Mouse (Mus musculus) forebrain, postnatal 0 days (tissue): ENCODE data around the gene Rnf39. TPM values are rescaled to one million over a fixed set of nuclear protein-coding genes. Genes with fewer than 3 reads are reported as not detected.

ENCODE experiments used
- ATAC-seq: fragments of 200-750 bp; cut with Nextera tagmentation; 2 replicates; pipeline ENCODE4 v1.8.0; 2017; ENCODE audit warnings: mild to moderate bottlenecking, moderate library complexity
- DNase-seq: peaks from one replicate; pipeline ENCODE4 v3.0.0-alpha.2; 2015
- H3K27ac ChIP-seq: fragments of 300-500 bp; sonication (generic); 2 replicates; pipeline ENCODE4 v1.5.1; 2014; ENCODE audit warnings: low read depth, mild to moderate bottlenecking, antibody characterized with exemption, low read length, moderate library complexity, mixed read lengths
- H3K27me3 ChIP-seq: fragments of 300-500 bp; sonication (generic); 2 replicates; pipeline ENCODE4 v1.6.1; 2014; ENCODE audit warnings: mild to moderate bottlenecking, low read length, mixed read lengths; ENCODE audit not compliant: insufficient read depth
- H3K36me3 ChIP-seq: fragments of 300-500 bp; sonication (generic); 2 replicates; pipeline ENCODE4 v1.6.1; 2014; ENCODE audit warnings: mild to moderate bottlenecking, moderate library complexity; ENCODE audit not compliant: insufficient read depth
- H3K4me1 ChIP-seq: fragments of 300-500 bp; sonication (generic); 2 replicates; pipeline ENCODE4 v1.6.1; 2014; ENCODE audit warnings: antibody characterized with exemption; ENCODE audit not compliant: insufficient read depth
- H3K4me2 ChIP-seq: fragments of 300-500 bp; sonication (generic); 2 replicates; pipeline ENCODE4 v1.6.1; 2014; ENCODE audit warnings: low read depth, mild to moderate bottlenecking, moderate library complexity
- H3K4me3 ChIP-seq: fragments of 300-500 bp; sonication (generic); 2 replicates; pipeline ENCODE4 v1.5.1; 2014; ENCODE audit warnings: low read depth, low read length, mixed read lengths
- H3K9ac ChIP-seq: fragments of 300-500 bp; sonication (generic); 2 replicates; pipeline ENCODE4 v1.6.1; 2014; ENCODE audit warnings: mild to moderate bottlenecking
- H3K9me3 ChIP-seq: fragments of 300-500 bp; sonication (generic); 2 replicates; pipeline ENCODE4 v1.6.1; 2016; ENCODE audit warnings: low read length
- CTCF ChIP-seq: sonication (generic); IDR thresholded peaks from 2 replicates; pipeline ENCODE4 v1.5.1; 2016; ENCODE audit warnings: antibody characterized with exemption, control low read depth, low read depth
- WGBS: fragments of 180-500 bp; shearing (Covaris S2); extraction: QIAGEN DNeasy Blood & Tissue Kit; methylation state at CpG from one replicate; pipeline ENCODE4 v1.1.7; 2014; 5-methylcytosine and 5-hydroxymethylcytosine counted together
- polyA plus RNA-seq: library from polyadenylated mRNA; unstranded; fragments of >200 nt; fragmentation: Nextera tagmentation; extraction: Ambion mirVana; gene quantifications from 2 replicates; pipeline ENCODE4 v1.2.1, GENCODE M21; 2015
- total RNA-seq: library from RNA; depleted of rRNA; stranded (reverse); fragments of >200 nt; gene quantifications from 2 replicates; pipeline ENCODE4 v1.2.3, GENCODE M21; 2014; rRNA removed

Rnf39 gene
- total and polyA plus RNA-seq, 2 experiments from 2014 or later = 1.8 to 2.4 TPM

DNA sequence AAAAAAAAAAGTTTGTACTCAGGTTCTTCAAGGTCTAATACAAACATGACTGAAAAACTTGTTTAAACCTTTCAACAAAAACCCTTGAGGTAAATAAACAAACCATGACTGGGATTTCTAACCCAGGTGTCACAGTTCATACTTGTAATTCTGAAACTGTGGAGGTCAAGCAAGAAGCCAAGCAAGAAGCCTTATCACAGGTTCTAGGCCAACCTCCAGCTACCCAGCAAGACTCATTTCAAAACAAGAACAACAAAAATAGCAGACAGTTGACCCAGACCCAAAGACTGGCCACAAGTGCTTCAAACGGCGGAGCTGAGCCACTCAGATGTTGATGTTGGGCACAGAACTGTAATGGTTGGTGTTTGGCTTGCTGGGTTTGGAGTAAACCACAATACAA, 51.8 kb downstream of the Rnf39 start:
- no peak for ATAC-seq
- Histone ChIP-seq H3K36me3 (no peaks in the 10 kb centered on the region), H3K27ac (no peak overlapping the region), H3K27me3 (peaks cover under 1% of the 10 kb centered on the region; the same call in 1 of the 2 replicates), H3K9me3 (no peaks in the 10 kb centered on the region), H3K4me3 (no peak overlapping the region), H3K4me2 (no peak overlapping the region), H3K9ac (no peak overlapping the region), H3K4me1 (no peaks in the 10 kb centered on the region)
- DNase-seq = no peak
- 92% methylated on average over 2 of the region's 2 CpGs for WGBS
- no peak for TF ChIP-seq CTCF

GRCm38 (mm10) chr17:36995448-36995847, 52.7 kb downstream of the Rnf39 start:
- 53% methylated on average over 3 of the region's 3 CpGs for WGBS
- H3K4me1 ChIP-seq = no peaks in the 10 kb centered on the region
- no peak for ATAC-seq
- no peaks in the 10 kb centered on the region; the same call in 1 of the 2 replicates for H3K27me3 ChIP-seq
- H3K9me3 ChIP-seq = no peaks in the 10 kb centered on the region
- H3K36me3 ChIP-seq = no peaks in the 10 kb centered on the region
- H3K4me3 ChIP-seq = no peak overlapping the region
- no peak overlapping the region for H3K27ac ChIP-seq
- DNase-seq = no peak
- H3K4me2 ChIP-seq = no peak overlapping the region
- no peak overlapping the region for H3K9ac ChIP-seq
- TF ChIP-seq CTCF = no peak

DNA sequence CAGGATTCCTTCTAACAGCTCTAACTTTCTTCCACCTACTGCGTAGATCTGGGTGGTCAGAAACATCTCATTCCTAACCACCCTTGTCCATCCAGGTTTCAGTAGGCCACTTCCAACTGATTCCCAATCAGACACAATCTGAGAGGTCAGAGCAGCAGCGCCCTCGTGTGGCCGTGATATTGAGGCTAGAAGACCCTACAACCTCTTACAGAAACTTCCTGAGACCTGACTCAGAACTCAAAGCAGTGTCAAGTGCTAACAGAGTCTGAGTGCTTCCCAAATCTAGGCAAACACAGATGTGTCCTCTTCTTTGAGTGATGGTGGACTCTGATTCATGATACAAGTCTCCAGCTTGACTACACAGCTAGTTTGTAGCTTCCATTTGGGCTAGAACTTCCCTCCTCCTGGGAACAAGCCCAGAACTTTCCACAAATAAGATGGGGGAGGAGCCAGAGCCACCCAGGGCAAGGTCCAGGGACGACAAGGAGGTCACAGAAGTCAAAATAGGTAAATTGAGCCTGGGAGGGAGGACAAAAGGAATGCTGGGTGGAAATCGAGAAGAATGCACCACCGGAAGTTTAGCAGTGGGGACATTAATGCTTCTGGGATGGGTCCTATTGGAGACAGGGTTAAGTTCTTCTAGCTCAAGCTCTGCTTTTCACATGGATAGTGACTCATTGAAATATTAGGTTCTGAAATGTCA, 54.5 kb downstream of the Rnf39 start:
- Histone ChIP-seq H3K4me3 (no peak overlapping the region), H3K27me3 (no peaks in the 10 kb centered on the region; the same call in 1 of the 2 replicates), H3K36me3 (no peaks in the 10 kb centered on the region), H3K9me3 (no peaks in the 10 kb centered on the region), H3K9ac (no peak overlapping the region), H3K27ac (no peak overlapping the region), H3K4me1 (no peaks in the 10 kb centered on the region), H3K4me2 (no peak overlapping the region)
- peak; percentile 77 for DNase-seq
- TF ChIP-seq CTCF = peak; percentile 78
- 29% methylated on average over 7 of the region's 7 CpGs for WGBS
- peak; percentile 59 for ATAC-seq

Other genes starting within 250 kb of the Rnf39 start
- gene H2-M10.5, start 170.0 kb upstream of the Rnf39 start, total RNA-seq = not detected in 2 replicates
- gene H2-M10.5, start 170.0 kb upstream of the Rnf39 start, polyA plus RNA-seq = not detected in 2 replicates
- not detected in 2 replicates for gene H2-M10.6, start 130.7 kb upstream of the Rnf39 start, total RNA-seq
- not detected in 2 replicates for gene H2-M10.6, start 130.7 kb upstream of the Rnf39 start, polyA plus RNA-seq
- gene Trim26, start 105.8 kb upstream of the Rnf39 start, total RNA-seq = 19.3 and 30.6 TPM in 2 replicates
- gene Trim26, start 105.8 kb upstream of the Rnf39 start, polyA plus RNA-seq = 21.3 and 36.6 TPM in 2 replicates
- 0.15 and 0.19 TPM in 2 replicates for gene Trim15, start 75.7 kb upstream of the Rnf39 start, total RNA-seq
- 0.23 and 0.31 TPM in 2 replicates for gene Trim15, start 75.7 kb upstream of the Rnf39 start, polyA plus RNA-seq
- gene Trim10, start 73.3 kb upstream of the Rnf39 start, total RNA-seq = 0.15 TPM in 1 of 2 replicates, not detected in the other
- gene Trim10, start 73.3 kb upstream of the Rnf39 start, polyA plus RNA-seq = 0.14 and 0.22 TPM in 2 replicates
- gene Trim40, start 52.8 kb upstream of the Rnf39 start, total RNA-seq = 0.19 TPM in 1 of 2 replicates, not detected in the other
- gene Trim40, start 52.8 kb upstream of the Rnf39 start, polyA plus RNA-seq = 0.12 TPM in 1 of 2 replicates, not detected in the other
- not detected in 2 replicates for gene Trim31, start 44.8 kb upstream of the Rnf39 start, total RNA-seq
- 0.06 TPM in 1 of 2 replicates, not detected in the other for gene Trim31, start 44.8 kb upstream of the Rnf39 start, polyA plus RNA-seq
- 72.3 and 82.2 TPM in 2 replicates for gene Ppp1r11, start 8.8 kb downstream of the Rnf39 start, total RNA-seq
- 157 and 183 TPM in 2 replicates for gene Ppp1r11, start 8.8 kb downstream of the Rnf39 start, polyA plus RNA-seq
- gene Znrd1, start 15.6 kb downstream of the Rnf39 start, total RNA-seq = 28.6 and 35.0 TPM in 2 replicates
- 48.8 and 56.5 TPM in 2 replicates for gene Znrd1, start 15.6 kb downstream of the Rnf39 start, polyA plus RNA-seq
- gene Znrd1as, start 15.7 kb downstream of the Rnf39 start, total RNA-seq = 2.0 and 3.4 TPM in 2 replicates
- gene Znrd1as, start 15.7 kb downstream of the Rnf39 start, polyA plus RNA-seq = 2.6 and 3.7 TPM in 2 replicates
- 0.38 TPM in 1 of 2 replicates, not detected in the other for gene 2410137M14Rik, start 38.3 kb downstream of the Rnf39 start, total RNA-seq
- 0.36 TPM in 1 of 2 replicates, not detected in the other for gene 2410137M14Rik, start 38.3 kb downstream of the Rnf39 start, polyA plus RNA-seq
- gene H2-M5, start 46.6 kb downstream of the Rnf39 start, total RNA-seq = 3.5 and 4.2 TPM in 2 replicates
- 0.52 and 1.5 TPM in 2 replicates for gene H2-M5, start 46.6 kb downstream of the Rnf39 start, polyA plus RNA-seq
- gene Zfp57, start 58.2 kb downstream of the Rnf39 start, total RNA-seq = 208 and 220 TPM in 2 replicates
- 113 and 148 TPM in 2 replicates for gene Zfp57, start 58.2 kb downstream of the Rnf39 start, polyA plus RNA-seq
- gene Mog, start 80.5 kb downstream of the Rnf39 start, total RNA-seq = not detected in 2 replicates
- 0.53 and 1.1 TPM in 2 replicates for gene Mog, start 80.5 kb downstream of the Rnf39 start, polyA plus RNA-seq
- gene Gabbr1, start 103.0 kb downstream of the Rnf39 start, total RNA-seq = 353 and 416 TPM in 2 replicates
- gene Gabbr1, start 103.0 kb downstream of the Rnf39 start, polyA plus RNA-seq = 58.1 and 80.1 TPM in 2 replicates
- gene Olfr90, start 145.6 kb downstream of the Rnf39 start, total RNA-seq = not detected in 2 replicates
- not detected in 2 replicates for gene Olfr90, start 145.6 kb downstream of the Rnf39 start, polyA plus RNA-seq
- gene Olfr91, start 155.4 kb downstream of the Rnf39 start, total RNA-seq = not detected in 2 replicates
- not detected in 2 replicates for gene Olfr91, start 155.4 kb downstream of the Rnf39 start, polyA plus RNA-seq
- not detected in 2 replicates for gene Olfr92, start 177.2 kb downstream of the Rnf39 start, total RNA-seq
- not detected in 2 replicates for gene Olfr92, start 177.2 kb downstream of the Rnf39 start, polyA plus RNA-seq
- not detected in 2 replicates for gene Olfr93, start 218.6 kb downstream of the Rnf39 start, total RNA-seq
- gene Olfr93, start 218.6 kb downstream of the Rnf39 start, polyA plus RNA-seq = not detected in 2 replicates